Mouse (Mus musculus) telencephalon, adult 2 months (tissue): ENCODE measurements around the gene Capn13.
A peak's percentile ranks its signal among the peaks of the same experiment; 100 is the strongest.

Experiments used
- DNase-seq: peaks from one replicate; pipeline ENCODE4 v3.0.0-alpha.2; 2011; ENCODE audit warnings: low read depth, low spot score

The Capn13 gene

DNA sequence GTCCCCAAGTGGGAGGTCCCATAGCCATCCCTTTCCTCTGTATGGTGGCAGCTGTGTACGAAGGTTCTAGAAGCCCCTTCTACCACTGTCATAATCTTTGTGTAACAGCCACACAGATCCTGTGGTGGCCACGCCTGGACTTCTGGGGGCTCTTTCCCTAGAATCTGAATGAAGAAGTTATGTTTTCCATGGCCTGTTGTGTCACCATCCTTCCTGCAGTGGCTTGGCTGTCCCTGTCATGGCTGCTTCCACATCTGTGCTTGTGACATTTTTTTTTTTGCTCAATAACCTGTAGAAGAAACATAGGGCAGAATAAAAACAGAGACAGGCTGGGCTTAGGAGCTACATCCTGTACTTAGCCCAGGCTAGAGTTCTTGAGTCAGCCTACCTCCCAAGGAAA is at the start of gene Capn13:
Gene Capn13 (minus strand): TSS at position 5 of the 400 bp plus-strand sequence.
- no peak for DNase-seq

DNA sequence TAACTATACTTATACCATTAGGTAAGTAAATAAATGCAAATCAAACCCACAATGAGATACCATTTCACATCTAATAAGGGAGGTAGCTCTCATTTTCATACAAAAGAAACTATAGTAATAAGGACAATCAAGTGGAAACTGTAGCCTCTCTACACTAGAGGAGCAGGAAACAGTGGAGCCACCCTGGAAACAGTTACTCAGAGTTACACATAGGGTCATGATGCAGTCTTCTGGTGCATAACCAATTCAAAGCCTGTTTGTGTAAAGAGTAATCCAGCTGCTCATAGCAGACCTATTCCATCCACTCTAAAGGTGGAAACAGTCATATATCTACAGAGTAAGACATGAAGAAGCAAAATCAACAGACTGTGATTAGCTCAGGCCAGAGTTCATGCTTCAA is 48.4 kb upstream of the Capn13 start:
- no peak for DNase-seq

DNA sequence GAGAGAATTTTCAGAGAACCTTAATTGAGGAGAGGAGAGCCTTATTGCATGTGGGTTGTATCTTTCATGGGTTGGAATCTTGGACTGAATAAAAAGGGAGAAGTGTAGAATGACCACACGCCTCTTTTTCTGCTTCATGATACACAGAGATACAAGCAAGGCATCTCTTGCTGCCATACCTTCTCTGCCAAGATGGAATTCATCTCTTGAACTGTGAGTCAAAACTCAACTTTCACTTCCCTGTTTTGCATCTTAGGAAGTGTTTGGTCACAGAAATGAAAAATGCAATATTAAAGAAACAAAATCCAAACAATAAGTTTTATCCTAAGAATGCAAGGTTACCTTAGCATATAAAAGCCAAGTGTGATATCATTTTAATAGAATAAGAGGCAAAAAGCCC is 40.1 kb upstream of the Capn13 start:
- DNase-seq: no peak

DNA sequence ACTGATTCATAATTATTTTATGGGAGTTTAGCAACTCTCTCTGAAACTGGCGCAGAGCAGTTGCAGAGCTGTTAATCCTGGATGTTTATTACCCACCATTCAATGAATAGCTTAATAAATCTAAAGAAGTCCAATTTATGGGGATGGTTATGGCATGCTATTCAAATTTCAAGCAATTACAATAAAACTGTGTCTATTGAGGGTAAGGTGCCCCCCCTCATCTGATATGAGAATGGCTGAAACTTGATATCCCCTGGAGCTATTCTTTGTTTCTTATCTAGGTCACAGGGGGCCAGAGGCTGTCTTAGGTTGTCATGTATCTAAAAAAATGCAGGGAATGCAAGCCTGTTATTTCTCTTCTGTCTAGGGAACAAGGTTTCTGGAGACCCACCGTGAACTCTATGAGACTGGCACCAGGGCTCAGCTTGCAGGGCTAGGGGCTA is 31.9 kb upstream of the Capn13 start:
- no peak for DNase-seq

DNA sequence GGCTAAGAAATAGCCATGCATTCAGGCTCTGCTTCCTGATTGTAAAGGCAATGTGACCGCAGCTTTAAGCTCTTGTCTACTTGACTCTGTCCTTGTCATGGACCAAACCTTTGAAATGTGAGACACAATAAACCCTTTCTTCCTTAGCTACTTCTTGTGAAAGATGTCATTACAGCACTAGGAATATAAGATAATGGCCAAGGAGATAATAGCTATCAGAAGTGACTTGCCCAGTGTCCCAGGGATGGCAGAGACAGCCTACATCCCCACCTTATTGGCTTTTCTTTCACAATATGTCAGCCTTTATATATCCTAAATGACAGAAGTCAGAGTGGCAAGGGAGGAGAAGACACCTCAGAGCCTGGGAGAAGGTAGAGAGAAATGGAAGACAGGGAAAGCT is 31.4 kb upstream of the Capn13 start:
- no peak for DNase-seq

DNA sequence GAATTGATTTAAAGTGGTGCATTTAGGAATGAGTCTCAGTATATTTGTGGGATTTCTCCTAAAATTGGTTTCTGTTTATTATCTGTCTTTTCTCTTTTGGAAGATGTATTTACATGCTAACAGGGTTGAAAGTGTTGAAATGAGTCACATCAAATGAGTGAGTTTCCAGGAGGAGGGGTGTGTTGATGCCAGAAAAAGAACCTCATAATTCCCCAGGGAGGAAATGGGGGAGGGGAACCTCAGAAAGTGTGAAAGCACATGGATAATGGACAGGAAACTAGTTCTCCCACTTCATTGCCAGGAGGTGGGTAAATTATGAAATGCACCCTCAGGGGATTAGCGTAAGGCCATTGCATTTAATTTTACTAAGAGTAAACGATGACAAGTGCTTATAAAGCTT is 16.7 kb upstream of the Capn13 start:
- no peak for DNase-seq

DNA sequence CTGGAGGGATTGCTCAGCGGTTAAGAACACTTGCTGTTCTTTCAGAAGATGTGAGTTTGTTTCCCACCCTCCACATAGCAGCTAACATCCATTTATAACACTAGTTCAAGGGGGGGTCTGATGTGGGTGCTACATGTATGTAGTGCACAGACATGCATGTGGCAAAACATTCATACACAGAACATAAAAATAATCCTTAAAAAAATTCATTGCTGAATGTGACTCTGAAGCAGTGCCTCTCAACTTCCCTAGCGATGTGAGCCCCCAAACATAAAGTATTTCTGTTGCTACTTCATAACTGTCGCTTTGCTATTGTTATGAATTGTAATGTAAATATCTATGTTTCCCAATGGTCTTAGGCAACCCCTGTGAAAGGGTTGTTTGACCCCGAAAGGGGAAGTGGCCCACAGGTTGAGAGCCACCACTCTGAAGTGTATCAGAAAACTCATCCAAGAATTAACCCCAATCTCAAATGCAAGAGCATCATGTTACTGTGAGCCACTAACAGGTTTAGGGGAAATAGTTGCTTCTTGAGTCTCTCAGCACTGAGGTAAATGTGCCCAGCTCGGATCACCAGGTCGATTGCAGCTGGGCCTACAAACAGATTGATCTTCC is 15.6 kb upstream of the Capn13 start:
- DNase-seq: no peak

DNA sequence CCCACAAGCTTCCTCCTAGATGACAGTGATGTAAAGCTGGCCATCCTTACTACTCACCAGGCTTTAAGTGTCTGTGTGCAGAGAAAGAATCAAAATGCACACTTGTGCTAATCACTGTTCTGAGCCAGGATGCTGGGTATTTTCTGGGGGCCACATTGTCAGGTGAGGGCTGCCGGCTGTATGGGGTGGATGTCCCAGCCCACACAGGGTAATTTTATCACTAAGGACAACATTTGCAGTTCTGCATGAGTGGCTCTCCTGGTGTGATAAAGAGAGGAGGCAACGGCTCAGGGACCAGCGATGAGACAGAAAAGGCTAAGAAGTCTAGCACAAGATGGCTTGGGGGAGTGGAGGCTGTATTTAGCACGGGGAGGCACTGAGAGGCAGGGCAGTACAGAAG is 11.2 kb upstream of the Capn13 start:
- DNase-seq: no peak

DNA sequence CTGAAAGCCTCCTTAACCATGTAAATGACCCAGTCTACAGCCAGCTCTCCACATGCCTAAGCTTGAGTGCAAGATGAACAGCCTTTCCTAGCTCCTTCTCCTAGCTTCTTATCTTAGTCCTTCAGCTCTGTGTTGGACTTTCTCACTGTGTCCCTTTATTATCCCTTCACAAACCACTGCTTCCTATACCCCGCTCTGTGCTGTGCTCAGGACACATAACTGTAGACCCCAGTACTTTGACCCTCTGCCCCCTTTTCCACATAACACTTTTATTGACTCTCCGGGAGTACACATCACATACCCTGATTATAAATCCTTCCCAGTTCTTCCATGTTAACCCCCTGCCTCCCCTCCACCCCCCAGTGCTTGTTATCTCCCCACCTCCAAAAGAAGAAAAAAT is 606 bp upstream of the Capn13 start:
- DNase-seq: no peak

DNA sequence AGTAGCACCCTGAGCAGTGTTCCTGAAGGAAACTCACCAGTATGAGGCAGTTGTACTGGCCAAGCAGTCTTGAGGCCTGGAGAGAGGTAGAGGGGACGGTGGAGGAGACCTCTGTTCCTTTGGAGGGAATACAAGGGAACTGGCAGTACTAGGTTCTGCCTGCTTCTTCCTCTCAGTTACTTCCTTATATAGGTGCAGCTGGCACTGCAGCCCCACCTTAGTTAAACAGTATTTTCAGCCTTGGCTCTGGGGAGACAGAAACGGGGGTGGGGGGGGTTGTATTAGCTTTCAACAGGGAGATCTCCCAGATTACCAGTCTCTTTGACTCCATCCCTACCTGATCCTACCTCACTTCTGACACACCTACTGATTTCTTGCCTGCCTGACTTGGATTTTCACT is 1.5 kb downstream of the Capn13 start:
- DNase-seq: no peak

DNA sequence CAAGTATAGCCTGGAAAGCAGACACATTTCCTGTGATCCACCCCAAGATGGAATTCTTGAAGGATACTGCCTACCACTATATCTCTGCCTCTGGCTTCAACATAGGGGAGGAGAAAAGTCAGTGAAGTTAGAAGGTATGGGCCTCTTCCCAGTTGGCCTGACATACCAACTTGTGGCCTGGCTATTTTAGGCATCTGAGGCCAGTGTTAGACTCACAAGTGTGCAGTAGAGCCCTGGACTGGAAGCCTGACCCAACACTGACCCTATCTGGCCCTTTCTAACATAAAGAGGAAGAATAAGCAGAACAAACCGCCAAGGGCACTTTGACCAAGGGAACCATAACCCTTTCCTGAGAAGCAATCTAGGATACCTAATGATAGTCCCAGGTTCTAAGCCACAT is 7.3 kb downstream of the Capn13 start:
- no peak for DNase-seq

DNA sequence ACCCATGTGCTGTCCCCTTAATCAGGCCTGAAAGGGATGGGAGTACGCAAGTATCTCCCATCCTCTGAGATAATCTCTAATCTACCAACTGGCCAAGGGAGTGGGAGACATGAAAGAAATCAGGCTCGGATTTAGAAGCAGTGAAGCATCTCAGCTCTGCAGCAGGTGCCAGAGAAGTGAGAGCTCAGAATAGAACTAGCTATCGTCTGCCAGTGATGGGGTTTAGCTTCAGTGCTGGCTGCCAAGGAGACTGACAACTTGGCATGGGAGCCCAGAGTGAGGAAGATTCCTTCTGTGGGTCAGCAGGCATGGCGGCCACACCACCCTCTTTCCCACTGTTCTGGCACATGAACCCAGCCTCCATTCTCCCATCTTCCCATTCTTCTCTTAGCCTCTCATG is 8.9 kb downstream of the Capn13 start:
- peak; percentile 76 for DNase-seq

DNA sequence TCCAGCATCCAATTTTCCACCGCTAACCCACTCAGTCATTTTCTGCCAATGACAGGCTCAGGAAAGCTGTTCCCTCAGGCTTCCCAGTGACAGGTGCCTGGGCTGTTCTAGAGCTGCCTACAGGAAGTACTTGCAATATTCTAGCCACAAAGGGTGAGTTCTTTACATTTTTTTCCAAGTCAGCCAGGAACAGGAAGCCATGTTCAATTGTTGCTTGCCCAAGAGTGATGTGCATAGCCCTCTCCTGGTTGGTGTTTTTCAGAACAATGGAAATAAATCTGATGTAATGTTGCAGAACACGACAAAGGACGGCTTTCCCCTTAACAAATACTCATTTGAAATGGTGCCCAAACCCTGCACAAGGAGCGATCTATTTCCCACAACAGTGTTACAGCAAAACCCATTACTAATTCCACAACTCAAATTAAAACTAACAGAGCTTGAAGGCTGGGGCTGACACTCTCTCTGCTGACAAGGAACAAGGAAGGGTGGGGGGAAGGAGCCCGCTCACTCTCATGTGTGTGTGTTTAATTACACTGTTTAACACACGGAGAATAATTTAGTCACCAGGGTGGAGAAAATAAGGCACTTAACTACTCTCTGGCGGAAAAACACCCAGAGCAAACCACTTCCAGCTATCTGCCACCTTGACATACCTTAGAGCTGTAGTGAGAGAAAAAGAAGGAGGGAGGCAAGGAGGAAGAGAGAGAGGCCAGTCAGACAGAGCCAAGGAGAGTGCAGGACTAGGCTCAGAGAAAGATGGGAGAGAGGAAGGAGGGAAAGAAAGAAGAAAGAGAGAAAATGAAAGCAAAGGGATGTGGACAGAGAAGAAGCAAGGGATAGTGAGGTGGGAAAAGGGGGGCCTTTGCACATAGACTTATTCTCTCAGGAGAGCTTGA is 10.2 kb downstream of the Capn13 start:
- DNase-seq: no peak

DNA sequence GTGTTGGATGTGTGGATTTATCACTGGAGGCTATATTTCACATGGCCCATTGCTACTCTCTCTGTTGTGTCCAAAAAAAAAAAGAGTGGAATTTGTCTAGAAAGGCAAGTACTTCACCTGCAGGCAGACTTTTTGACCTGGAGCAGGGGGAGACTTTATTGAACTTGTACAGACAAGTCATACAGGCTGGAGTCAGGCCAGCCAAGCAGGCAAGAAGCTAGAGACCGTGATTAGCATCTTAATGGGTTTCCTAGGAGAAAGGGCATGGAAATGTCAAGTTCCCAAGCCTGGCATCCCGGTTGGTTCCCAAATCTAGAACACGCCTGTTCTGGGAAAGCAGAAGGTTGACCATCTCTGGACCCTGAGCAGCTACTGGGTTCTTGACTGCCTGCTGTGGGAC is 11.3 kb downstream of the Capn13 start:
- no peak for DNase-seq

DNA sequence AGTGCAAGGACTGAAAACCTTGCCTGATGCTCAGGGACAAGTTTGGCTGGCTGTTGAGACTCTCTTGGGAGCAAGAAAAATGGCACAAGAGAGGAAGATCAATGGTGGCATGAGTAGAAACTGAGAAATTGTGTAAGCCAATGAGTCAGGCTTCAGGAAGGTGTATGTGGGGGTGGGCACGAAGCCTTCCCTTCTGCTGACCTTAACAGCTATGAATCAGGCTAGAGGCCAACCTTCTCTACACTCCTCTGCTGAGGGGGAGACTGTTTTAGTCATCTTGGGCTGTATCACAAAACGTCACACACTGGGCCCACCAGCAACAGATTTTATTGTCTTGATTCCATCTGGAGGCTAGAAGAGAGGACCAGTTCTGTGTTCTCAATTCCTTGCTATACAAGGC is 14.1 kb downstream of the Capn13 start:
- DNase-seq: no peak

DNA sequence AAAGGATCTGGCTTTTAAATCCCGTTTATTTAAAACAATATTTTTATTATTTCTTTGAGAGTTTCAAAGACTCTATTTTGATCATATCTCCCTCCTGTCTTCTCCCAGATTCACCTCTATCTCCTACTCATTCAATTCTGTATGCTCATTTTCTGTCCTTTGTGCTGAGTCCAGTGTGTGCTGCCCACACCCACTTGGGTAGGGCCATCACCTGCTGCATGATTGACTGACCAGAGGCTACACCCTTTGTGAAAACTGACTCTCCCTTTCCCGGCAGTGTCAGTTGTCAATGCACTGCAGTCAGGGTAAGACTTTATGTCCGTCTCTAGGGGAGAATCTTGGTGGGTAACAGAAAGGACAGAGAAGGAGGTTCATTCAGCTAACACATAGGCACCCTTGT is 14.7 kb downstream of the Capn13 start:
- no peak for DNase-seq

DNA sequence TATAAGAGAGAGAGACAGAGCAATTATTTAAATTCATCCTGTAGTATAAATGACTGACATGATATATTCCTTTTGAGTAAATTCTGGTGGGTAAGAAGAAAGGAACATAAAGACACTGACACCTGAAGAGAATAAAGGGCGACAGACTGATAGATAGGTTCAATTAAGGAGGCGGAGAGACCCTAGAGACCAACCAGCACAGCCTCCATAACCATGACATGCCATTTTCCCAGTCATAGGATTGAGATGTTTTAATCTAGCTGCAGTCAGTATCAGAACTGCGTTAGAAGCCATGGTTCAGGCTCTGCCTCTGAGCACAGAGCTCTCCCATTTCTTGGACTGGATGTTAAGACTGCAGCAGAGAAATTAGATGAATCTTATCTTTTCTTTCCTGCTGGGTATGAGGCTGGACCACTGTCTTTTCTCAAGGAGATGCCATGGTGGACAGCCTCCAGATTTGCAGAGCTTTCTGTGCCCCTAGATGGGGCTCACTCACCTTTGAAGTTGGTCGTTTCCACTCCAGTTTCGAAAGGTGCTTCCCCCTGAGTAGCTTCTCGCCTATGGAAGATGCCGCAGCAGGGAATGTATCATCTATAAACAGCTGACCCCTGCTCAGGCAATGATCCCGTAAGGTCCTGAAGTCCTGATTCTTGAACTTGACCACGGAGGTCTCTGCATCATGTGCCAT is 18.2 kb downstream of the Capn13 start:
- DNase-seq: no peak

DNA sequence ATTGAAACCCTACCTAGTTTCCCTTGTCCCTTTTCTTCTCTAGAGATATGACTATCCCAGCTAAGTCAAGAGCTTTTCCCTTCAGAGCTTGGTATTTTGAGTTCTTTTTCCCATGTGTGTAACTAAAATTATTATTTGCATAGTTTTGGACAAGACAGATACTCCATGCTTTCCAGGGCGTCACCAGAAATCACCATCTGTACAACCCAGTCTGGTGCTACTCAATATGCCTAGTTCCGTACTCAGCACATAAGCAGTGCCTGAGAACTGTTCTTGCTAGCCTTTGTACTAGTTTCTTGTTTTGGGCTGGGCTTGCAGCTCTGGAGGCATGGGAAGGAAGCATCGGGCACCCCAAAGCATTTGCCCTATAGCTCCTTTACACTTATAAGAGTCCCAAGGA is 19.0 kb downstream of the Capn13 start:
- no peak for DNase-seq

DNA sequence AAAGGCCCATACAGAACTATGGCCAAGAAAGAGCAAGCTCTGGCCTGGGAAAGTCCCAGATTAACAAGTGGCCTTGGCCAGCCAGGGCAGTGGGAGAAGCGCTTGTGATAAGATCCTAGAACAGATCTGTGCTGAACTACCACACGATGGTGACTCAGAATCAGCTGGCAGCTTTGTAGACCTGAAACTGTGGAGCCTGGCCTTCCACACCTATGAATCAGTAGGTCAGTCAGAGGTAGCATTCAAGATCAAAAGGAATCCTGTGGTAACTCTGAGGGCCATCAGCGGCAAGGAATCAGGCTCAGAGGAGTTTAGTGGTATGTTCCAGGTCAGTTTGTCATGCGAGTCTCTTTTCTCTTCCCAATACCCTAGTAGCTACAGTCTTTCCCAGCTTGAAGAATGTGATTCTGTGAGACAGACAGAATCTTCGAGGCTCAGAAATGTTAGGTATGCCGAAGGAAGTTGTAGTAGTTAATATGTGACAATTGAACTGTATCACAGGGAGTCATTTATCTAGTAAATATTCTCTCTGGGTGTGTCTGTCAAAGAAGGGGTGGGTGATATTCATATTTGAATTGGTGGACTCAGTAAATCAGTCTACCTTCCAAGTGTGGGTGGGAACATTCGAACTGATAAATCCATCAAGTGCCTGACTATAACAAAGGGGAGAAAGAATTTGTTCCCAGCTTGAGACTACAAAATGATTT is 22.7 kb downstream of the Capn13 start:
- DNase-seq: no peak

DNA sequence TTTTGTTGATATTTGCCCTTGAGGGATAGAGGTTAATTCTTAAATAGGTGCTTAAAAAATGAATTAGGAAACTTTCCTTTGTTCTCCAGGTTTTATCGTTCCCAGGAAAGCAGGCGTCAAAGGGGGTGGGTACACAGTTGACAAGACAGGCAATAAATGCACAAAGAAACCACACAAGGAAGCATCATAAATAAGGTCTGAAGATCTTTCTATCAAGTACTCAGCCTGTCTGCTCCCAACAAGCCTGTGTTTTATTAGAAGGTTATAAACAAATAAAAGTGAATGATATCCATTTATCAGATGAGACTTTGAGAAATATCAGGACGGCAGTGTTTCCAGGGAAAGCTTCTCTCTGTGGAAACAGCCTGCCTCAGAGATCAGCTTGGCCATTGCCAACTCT is 33.3 kb downstream of the Capn13 start:
- DNase-seq: no peak

DNA sequence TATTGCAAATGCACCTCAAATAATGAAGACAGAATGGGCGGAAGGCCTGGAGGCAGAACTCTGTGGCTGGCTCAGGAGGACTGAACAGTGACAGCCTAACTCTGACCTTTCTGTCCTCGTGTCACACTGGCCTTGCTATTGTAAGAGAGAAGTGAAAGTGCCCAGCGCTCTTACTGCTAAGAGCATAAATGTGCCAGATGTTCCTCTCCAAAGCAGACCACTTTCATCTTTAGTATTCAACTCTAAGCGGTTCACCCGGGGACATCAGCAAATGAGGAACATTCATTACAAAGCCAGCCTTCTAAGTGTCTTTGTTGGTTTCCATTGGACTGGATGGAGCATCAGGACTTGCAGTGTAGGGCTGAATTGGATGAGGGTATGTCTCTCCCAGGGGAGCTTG is 39.6 kb downstream of the Capn13 start:
- DNase-seq: no peak
